Mouse (Mus musculus) midbrain, embryonic 10.5 days (tissue): Measurements from ENCODE around the gene Invs. TPM values are rescaled to one million over a fixed set of nuclear protein-coding genes. Genes with fewer than 3 reads are reported as not detected.

Source experiments
- DNase-seq: peaks from one replicate; pipeline ENCODE4 v3.0.0-alpha.2; 2017; ENCODE audit warnings: low spot score
- H3K27ac ChIP-seq: fragments of 300-500 bp; sonication (generic); replicated peaks from 2 replicates; pipeline ENCODE4 v1.5.1; 2016; ENCODE audit warnings: mild to moderate bottlenecking
- H3K27me3 ChIP-seq: fragments of 300-500 bp; sonication (generic); 2 replicates; pipeline ENCODE4 v1.6.1; 2016; ENCODE audit warnings: low read depth, mild to moderate bottlenecking; ENCODE audit not compliant: poor library complexity, severe bottlenecking
- H3K36me3 ChIP-seq: fragments of 300-500 bp; sonication (generic); 2 replicates; pipeline ENCODE4 v1.6.1; 2016; ENCODE audit warnings: mild to moderate bottlenecking, moderate library complexity
- H3K4me1 ChIP-seq: fragments of 300-500 bp; sonication (generic); 2 replicates; pipeline ENCODE4 v1.6.1; 2016
- H3K4me3 ChIP-seq: fragments of 300-500 bp; sonication (generic); 2 replicates; pipeline ENCODE4 v1.5.1; 2016; ENCODE audit warnings: mild to moderate bottlenecking, moderate library complexity
- H3K9me3 ChIP-seq: fragments of 300-500 bp; sonication (generic); replicated peaks from 2 replicates; pipeline ENCODE4 v1.6.1; 2016; ENCODE audit warnings: mild to moderate bottlenecking
- WGBS: fragments of 180-500 bp; shearing (Covaris S2); methylation state at CpG from one replicate; pipeline ENCODE4 v1.1.7; 2016; 5-methylcytosine and 5-hydroxymethylcytosine counted together
- polyA plus RNA-seq: library from polyadenylated mRNA; unstranded; fragments of >200 nt; fragmentation: Nextera tagmentation; extraction: Ambion mirVana; gene quantifications from 2 replicates; pipeline ENCODE4 v1.2.1, GENCODE M21; 2016

The Invs gene
- polyA plus RNA-seq, result 9.0 and 9.4 TPM in 2 replicates

DNA sequence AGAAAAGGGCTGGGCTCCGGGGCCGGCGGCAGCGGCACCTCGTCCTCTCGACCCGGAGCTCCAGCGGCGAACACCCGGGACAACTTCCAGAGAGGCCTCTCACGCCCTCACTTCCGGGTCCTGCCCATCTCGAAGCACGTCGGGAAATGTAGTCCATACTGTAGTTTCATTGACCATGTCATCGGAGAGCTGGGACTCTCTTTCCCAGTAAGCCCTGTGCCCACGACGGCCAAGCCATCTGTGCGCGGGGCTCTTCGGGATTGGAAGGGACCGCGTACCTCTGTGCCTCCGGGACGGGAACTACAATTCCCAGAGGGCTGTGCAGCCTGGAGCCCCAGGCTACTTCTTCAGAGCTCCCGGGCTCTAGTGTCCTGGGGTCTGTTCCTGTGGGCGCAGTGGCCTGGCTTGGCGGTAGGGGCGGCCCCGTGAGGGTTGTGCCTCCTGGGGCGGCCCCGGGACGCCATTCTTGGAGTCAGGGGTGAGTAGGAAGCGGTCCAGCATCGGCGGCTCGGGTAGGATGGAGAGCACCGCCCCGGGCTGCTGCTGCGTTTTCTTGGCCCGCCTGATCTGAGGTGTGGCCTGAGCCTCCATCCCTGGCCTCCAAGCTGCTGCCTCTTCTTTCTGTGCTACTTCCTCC, at the start of gene Invs, which contains the start of gene Erp44:
Invs (plus strand) TSS at position 263 of the 637 bp plus-strand sequence.
Erp44 (minus strand) TSS at position 61 of the 637 bp plus-strand sequence.
- Histone ChIP-seq H3K27me3 (no peaks in the 10 kb centered on the region), H3K4me1 (peaks cover 23% of the 10 kb centered on the region), H3K36me3 (no peaks in the 10 kb centered on the region; the same call in 1 of the 2 replicates), H3K4me3 (peak within 1 kb of the TSS; percentile 98), H3K9me3 (no peaks in the 10 kb centered on the region), H3K27ac (peak within 1 kb of the TSS; percentile 96)
- peak; percentile 94 for DNase-seq
- WGBS, result under 1% methylated on average over 41 of the region's 41 CpGs

DNA sequence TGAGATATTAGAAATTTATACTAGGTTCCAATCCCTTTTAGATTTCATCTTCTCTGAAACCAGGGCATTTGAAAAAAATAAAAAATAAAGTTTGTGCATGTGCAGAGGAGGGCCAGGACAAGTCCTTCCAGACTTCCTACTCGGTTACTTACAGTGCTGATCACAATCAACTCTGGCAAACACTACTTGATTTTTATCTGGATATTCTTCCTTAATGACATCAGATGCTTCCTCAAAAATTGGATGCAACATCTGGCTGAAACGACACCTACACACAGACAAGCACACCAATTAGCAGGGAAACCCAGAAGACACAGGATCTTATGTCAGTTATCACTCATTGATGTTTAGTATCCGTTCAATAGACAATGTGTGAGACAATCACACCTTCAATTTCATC, 42.8 kb upstream of the Invs start:
- H3K9me3 ChIP-seq, result no peaks in the 10 kb centered on the region
- WGBS, result 90% methylated on average over 3 of the region's 3 CpGs
- no peak for DNase-seq
- H3K36me3 ChIP-seq, result peaks cover 27% of the 10 kb centered on the region
- H3K27me3 ChIP-seq, result no peaks in the 10 kb centered on the region
- H3K27ac ChIP-seq, result no peak overlapping the region
- no peaks in the 10 kb centered on the region for H3K4me1 ChIP-seq
- H3K4me3 ChIP-seq, result no peak overlapping the region

DNA sequence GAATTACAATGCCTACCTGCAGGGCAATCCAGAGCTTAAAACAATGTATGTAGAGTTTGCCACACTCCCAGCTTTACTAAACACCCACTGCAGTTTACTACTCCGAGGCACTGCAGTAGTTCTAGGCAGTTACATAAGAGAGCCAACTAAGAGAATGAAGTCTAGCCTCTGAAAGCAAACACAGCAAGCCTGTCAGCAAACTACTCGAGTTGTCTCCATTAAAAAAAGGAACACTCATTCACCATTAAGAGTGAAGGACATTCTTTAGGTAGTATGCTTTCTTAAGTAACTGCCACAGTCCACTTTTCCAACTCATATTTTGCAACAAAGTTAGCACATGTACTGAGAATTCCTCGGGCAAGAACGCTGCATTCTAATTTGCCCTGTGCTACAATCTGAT, 40.5 kb upstream of the Invs start:
- Histone ChIP-seq H3K27me3 (no peaks in the 10 kb centered on the region), H3K4me3 (no peak overlapping the region), H3K27ac (no peak overlapping the region), H3K9me3 (no peaks in the 10 kb centered on the region), H3K36me3 (peaks cover 27% of the 10 kb centered on the region), H3K4me1 (no peaks in the 10 kb centered on the region)
- 92% methylated on average over 4 of the region's 4 CpGs for WGBS
- DNase-seq, result no peak

DNA sequence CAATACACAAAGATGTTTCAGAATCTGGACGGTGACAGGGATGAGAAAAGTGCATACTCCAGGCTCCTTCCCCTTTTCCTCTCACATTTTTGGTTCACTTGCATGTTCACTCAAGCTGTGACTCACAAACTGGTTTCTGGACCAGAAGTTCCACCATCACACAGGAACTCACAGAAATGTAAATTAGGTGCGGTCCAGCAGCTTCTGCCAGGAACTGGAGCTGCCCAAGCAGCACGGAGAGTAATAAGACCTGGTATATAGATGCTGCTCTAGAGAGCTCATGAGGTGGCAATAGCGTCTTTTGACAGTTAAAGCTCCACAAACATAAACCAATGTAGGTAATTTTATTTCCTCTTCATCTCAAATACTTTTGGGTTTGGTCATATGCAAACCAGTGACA, 37.1 kb upstream of the Invs start:
- Histone ChIP-seq H3K9me3 (no peaks in the 10 kb centered on the region), H3K4me3 (no peak overlapping the region), H3K36me3 (peaks cover 8% of the 10 kb centered on the region), H3K4me1 (no peaks in the 10 kb centered on the region), H3K27me3 (no peaks in the 10 kb centered on the region), H3K27ac (no peak overlapping the region)
- WGBS, result 89% methylated on average over 4 of the region's 4 CpGs
- no peak for DNase-seq

DNA sequence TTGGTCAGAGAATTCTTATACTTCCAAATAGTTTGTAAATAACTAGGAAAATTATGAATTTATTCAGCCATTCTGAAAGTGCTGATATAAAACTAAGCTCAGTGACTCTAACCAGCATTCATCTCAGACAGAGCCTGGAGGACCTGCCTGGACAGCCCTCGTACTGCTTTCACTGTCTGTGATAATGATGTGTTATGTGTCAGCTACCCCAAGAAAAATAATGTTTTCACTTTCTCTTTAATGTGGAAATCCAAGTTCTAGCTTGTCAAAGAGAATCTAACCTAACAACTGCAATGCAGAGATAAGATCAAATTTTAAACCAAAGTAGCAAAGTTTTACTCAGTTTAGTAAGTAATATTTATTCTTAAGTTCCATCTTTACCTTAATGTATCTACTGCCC, 35.8 kb upstream of the Invs start:
- H3K4me3 ChIP-seq, result no peak overlapping the region
- H3K36me3 ChIP-seq, result no peaks in the 10 kb centered on the region
- H3K27me3 ChIP-seq, result no peaks in the 10 kb centered on the region
- WGBS, result 87% methylated on average over 1 of the region's 1 CpGs
- no peaks in the 10 kb centered on the region for H3K4me1 ChIP-seq
- DNase-seq, result no peak
- H3K27ac ChIP-seq, result no peak overlapping the region
- H3K9me3 ChIP-seq, result no peaks in the 10 kb centered on the region

DNA sequence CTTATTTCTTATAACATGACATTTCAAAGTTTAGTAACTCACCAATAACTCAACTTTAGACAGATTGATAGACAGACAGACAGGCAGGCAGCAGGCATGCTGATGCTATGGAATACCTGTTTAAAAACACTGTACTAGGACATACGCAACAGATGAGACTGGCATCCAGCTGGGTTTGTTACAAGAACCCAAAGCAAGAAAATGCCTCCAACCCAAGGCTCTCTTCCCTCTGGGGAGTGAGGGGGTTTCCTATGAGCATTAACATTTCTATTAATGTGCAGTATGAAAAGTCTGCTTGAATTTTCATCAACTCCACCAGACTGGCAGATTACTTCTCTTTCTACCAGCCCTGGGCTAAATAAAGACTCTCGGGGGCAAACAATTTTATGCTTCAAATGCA, 35.3 kb upstream of the Invs start:
- H3K4me1 ChIP-seq, result no peaks in the 10 kb centered on the region
- no peak for DNase-seq
- H3K4me3 ChIP-seq, result no peak overlapping the region
- no peaks in the 10 kb centered on the region for H3K36me3 ChIP-seq
- no peaks in the 10 kb centered on the region for H3K27me3 ChIP-seq
- no peaks in the 10 kb centered on the region for H3K9me3 ChIP-seq
- WGBS, result 90% methylated on average over 2 of the region's 2 CpGs
- no peak overlapping the region for H3K27ac ChIP-seq

DNA sequence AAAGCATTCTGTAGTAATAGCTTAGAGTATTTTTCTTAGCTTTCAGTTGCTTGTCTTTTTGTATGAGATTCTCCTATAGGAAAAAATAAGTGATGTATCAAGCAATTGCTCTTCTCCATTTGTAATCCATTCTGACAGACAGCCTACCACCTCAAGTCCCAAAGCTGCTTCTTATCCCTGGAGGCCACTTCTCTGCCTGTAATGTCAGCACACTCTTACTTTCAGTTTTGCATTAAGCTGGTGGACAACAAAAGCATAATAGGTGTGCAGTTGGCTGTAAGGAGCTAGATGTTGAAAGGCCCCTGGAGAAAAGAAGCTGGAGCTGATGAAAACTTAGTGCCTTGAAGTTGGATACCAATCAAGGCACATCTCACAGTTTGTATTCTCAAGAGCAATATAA, 26.3 kb upstream of the Invs start:
- DNase-seq, result no peak
- H3K36me3 ChIP-seq, result no peaks in the 10 kb centered on the region
- no peaks in the 10 kb centered on the region for H3K27me3 ChIP-seq
- no peak overlapping the region for H3K4me3 ChIP-seq
- H3K9me3 ChIP-seq, result no peaks in the 10 kb centered on the region
- no peaks in the 10 kb centered on the region for H3K4me1 ChIP-seq
- no peak overlapping the region for H3K27ac ChIP-seq

DNA sequence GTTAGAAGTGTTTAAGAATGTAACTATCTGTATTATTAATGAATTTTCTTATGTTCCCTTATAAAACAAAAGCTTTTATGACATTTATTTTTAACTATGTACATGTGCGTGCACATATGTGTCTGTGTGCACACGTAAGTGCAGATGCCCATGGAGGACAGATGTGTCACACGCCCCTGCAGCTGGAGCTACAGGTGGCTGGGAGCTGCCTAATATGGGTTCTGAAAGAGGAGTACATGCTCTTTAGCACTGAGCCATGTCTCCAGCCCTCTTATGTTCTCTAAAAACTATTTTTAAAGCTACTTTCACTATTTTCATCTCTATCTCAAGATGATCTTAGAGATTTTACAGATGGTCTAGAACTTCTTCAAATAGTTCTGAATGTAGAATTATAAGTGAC, 21.5 kb upstream of the Invs start:
- Histone ChIP-seq H3K9me3 (no peaks in the 10 kb centered on the region), H3K36me3 (no peaks in the 10 kb centered on the region), H3K4me1 (no peaks in the 10 kb centered on the region), H3K4me3 (no peak overlapping the region), H3K27me3 (no peaks in the 10 kb centered on the region), H3K27ac (no peak overlapping the region)
- DNase-seq, result no peak
- WGBS, result 95% methylated on average over 3 of the region's 3 CpGs

DNA sequence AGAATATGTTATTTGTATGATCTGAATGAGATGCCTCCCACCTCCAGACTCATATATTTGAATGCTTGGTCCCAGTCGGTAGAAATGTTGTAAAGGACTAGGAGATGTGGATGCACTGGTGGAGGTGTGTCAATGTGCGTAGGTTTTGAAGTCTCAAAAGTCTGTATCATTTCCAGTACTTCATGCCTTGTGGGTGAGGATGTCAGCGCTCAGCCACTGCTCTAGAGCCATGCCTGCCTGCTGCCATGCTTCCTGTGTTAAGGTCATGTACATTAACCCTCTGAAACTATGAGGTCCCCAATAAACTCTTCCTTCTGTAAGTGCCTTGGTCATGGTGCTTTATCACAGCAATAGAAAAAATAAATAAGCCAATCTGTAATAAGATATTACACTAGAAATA, 11.9 kb upstream of the Invs start:
- 91% methylated on average over 3 of the region's 3 CpGs for WGBS
- Histone ChIP-seq H3K27ac (no peak overlapping the region), H3K4me1 (peaks cover 19% of the 10 kb centered on the region), H3K36me3 (no peaks in the 10 kb centered on the region), H3K27me3 (no peaks in the 10 kb centered on the region), H3K9me3 (no peaks in the 10 kb centered on the region), H3K4me3 (no peak overlapping the region)
- no peak for DNase-seq

DNA sequence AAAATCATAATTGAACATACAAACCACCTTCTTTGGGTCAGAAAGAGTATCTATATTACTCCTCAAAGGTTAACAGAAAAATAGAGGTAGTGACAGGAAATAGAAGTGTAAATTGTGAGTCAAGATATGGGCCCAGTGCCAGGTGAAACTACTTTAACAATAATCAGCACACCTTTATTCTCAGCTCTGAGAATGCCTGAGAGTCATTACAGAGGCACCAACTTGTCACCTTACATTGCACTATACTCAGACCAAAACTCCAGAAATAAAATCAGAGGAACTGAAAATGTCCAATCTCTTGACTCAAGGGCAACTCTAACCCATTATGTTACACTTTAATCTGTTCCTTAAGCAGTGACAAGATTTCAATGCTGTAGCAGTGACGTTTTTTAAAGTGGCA, 11.4 kb upstream of the Invs start:
- Histone ChIP-seq H3K4me3 (no peak overlapping the region), H3K36me3 (no peaks in the 10 kb centered on the region), H3K9me3 (no peaks in the 10 kb centered on the region), H3K27me3 (no peaks in the 10 kb centered on the region), H3K4me1 (peaks cover 21% of the 10 kb centered on the region), H3K27ac (no peak overlapping the region)
- 85% methylated on average over 1 of the region's 1 CpGs for whole genome bisulfite sequencing
- DNase-seq, result no peak

DNA sequence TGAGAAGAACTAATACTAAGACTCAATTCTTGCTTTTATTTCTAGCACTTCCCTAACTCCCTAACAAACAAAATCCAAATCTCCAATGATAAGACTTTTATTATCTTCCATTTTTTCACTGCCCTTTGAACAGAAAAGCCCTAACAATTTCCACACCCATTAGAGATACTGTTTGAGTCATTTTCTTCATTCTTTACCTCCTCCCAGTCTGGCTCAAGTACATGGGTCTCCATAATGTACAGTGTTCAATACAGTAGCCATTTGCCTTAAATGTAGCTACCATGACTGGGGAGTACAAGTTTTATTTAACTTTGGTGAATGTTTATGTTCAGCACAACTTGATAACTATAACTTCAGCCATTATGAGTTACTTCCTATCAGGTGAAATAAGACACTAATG, 9.0 kb upstream of the Invs start:
- peaks cover 6% of the 10 kb centered on the region for H3K9me3 ChIP-seq
- no peak for DNase-seq
- no peak overlapping the region for H3K4me3 ChIP-seq
- H3K27ac ChIP-seq, result no peak overlapping the region
- peaks cover 13% of the 10 kb centered on the region for H3K4me1 ChIP-seq
- no peaks in the 10 kb centered on the region for H3K27me3 ChIP-seq
- peaks cover 8% of the 10 kb centered on the region for H3K36me3 ChIP-seq

DNA sequence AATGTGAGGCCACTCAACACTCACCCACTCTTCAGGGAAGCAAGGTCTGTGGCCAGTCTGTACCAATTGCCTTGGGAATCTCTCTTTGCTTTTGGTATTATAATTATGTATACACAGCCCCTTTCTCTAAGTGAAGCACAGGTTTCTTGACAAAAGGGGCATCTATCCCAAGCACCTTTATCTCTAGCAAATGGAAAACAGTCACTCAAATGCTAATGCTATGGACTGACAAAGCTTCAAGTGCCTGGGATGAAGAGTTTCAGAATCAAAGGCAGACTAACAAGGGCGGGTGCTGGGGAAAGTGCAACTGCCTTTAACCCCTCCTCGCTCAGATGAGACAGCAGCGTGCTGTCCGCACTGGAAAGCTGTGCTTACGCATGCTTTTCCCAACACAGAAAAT, 7.7 kb upstream of the Invs start:
- no peak overlapping the region for H3K4me3 ChIP-seq
- no peak overlapping the region for H3K27ac ChIP-seq
- no peak for DNase-seq
- H3K36me3 ChIP-seq, result peaks cover 8% of the 10 kb centered on the region
- H3K4me1 ChIP-seq, result peaks cover 13% of the 10 kb centered on the region
- WGBS, result 35% methylated on average over 5 of the region's 5 CpGs
- H3K9me3 ChIP-seq, result peaks cover 6% of the 10 kb centered on the region
- H3K27me3 ChIP-seq, result no peaks in the 10 kb centered on the region

DNA sequence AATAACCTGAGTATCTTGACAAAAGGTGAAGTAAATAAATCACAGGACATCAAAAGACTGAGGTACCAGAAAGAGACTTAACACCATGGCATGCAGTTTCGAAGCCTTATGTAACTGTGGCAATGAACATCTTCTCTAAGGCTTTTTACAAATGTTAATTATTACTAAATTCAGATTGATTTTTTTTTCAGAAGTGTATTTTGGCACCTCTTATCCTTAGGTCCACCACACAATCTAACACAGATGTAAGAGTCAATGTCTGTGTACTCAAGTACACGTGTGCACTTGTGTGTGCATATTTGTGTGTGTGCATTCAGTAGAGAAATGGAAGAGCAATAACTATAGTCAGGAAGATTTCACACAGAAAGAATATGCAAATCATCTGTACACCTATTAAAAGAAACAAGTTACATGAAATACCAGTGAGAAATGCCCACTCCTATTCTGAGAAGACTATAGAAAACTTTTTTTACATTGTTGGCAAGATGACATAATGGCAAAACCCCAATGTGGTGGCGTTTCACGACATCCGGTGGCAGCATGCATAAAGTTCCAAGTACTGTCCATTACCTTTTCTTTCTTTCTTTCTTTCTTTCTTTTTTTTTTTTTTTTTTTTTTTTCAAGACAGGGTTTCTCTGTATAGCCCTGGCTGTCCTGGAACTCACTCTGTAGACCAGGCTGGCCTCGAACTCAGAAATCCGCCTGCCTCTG, 6.3 kb upstream of the Invs start:
- WGBS, result 94% methylated on average over 7 of the region's 7 CpGs

More for the DNA sequence above, 6.3 kb upstream of the Invs start:
- H3K4me3 ChIP-seq, result no peak overlapping the region
- H3K27me3 ChIP-seq, result no peaks in the 10 kb centered on the region
- peaks cover 19% of the 10 kb centered on the region for H3K4me1 ChIP-seq
- no peak overlapping the region for H3K27ac ChIP-seq
- H3K9me3 ChIP-seq, result peaks cover 6% of the 10 kb centered on the region
- peaks cover 8% of the 10 kb centered on the region for H3K36me3 ChIP-seq
- DNase-seq, result no peak
